Mouse (Mus musculus): ENCODE measurements at regions not wholly inside any gene's neighbourhood (a gene's known extent, or its start where the extent isn't known, plus 50 kb on each side); places are given as distances from the start of the nearest gene placed in this dataset.

GRCm38 (mm10) chr14:64552951-64553350 lies 448.9 kb downstream of the Prss52 start:
- TF ChIP-seq NRF1 (IDR thresholded peaks at IDR 0.05; ENCODE audit: insufficient read depth, low read depth, low read length, poor library complexity, severe bottlenecking) = no peak
- no peak for TF ChIP-seq POLR2A (IDR thresholded peaks at IDR 0.05; ENCODE audit: control insufficient read depth in 1 of 2, insufficient read depth in 1 of 2, low read depth in 1 of 2, low read length in 2 of 2, poor library complexity in 1 of 2)
- no peak for TF ChIP-seq GATA1 (IDR thresholded peaks at IDR 0.05; ENCODE audit: low read depth, low read length)
